Mouse (Mus musculus) MEL (cell line): ENCODE results near the gene Ppip5k2.
A peak's percentile ranks its signal among the peaks of the same experiment; 100 is the strongest.

ENCODE experiments used
- BHLHE40 ChIP-seq: IDR thresholded peaks from 2 replicates; pipeline ENCODE4 v1.6.1; 2012; ENCODE audit warnings: low read depth, mild to moderate bottlenecking, inconsistent platforms, low read length, improper control_type of control experiment, borderline replicate concordance
- CHD1 ChIP-seq: IDR thresholded peaks from 2 replicates; pipeline ENCODE4 v1.6.1; 2012; ENCODE audit warnings: low read depth, mild to moderate bottlenecking, inconsistent platforms, low read length, improper control_type of control experiment
- CTCF ChIP-seq, 3 experiments: IDR thresholded peaks in 2 of 3; conservative IDR thresholded peaks in 1 of 3; 2 replicates each; pipeline ENCODE4 v1.5.1; 2011 to 2012; ENCODE audit warnings: low read length in 3 of 3, low read depth in 2 of 3, mild to moderate bottlenecking in 2 of 3, improper control_type of control experiment in 1 of 3, inconsistent platforms in 1 of 3, mixed read lengths in 1 of 3, moderate library complexity in 1 of 3; ENCODE audit not compliant: control insufficient read depth in 1 of 3, insufficient read depth in 1 of 3, poor library complexity in 1 of 3, severe bottlenecking in 1 of 3
- EP300 ChIP-seq, 2 experiments: IDR thresholded peaks; 2 replicates each; pipeline ENCODE4 v1.6.1; 2011; ENCODE audit warnings: improper control_type of control experiment in 2 of 2, low read length in 2 of 2, low read depth in 1 of 2, mild to moderate bottlenecking in 1 of 2
- ETS1 ChIP-seq: IDR thresholded peaks from 2 replicates; pipeline ENCODE4 v1.6.1; 2012; ENCODE audit warnings: low read depth, mild to moderate bottlenecking, inconsistent platforms, low read length, improper control_type of control experiment, moderate library complexity
- MAZ ChIP-seq: IDR thresholded peaks from 2 replicates; pipeline ENCODE4 v1.6.1; 2012; ENCODE audit warnings: low read depth, mild to moderate bottlenecking, inconsistent platforms, low read length, improper control_type of control experiment
- POLR2A ChIP-seq, 2 experiments: IDR thresholded peaks; 2 replicates each; pipeline ENCODE4 v1.6.1; 2011 to 2012; ENCODE audit warnings: low read length in 2 of 2, mild to moderate bottlenecking in 2 of 2, control low read depth in 1 of 2, improper control_type of control experiment in 1 of 2, low read depth in 1 of 2, moderate library complexity in 1 of 2; ENCODE audit not compliant: control insufficient read depth in 1 of 2, insufficient read depth in 1 of 2, poor library complexity in 1 of 2
- POLR2AphosphoS2 ChIP-seq: IDR thresholded peaks from 2 replicates; pipeline ENCODE4 v1.6.1; 2011; ENCODE audit warnings: low read length, improper control_type of control experiment
- POLR2AphosphoS5 ChIP-seq: IDR thresholded peaks from 2 replicates; pipeline ENCODE4 v1.6.1; 2012; ENCODE audit warnings: low read depth, borderline replicate concordance, mild to moderate bottlenecking, inconsistent platforms, low read length, moderate library complexity, mixed read lengths
- SMC3 ChIP-seq: IDR thresholded peaks from 2 replicates; pipeline ENCODE4 v1.6.1; 2011; ENCODE audit warnings: low read depth, low read length, improper control_type of control experiment
- UBTF ChIP-seq: IDR thresholded peaks from 2 replicates; pipeline ENCODE4 v1.6.1; 2012; ENCODE audit warnings: low read depth, mild to moderate bottlenecking, inconsistent platforms, low read length, improper control_type of control experiment, moderate library complexity, borderline replicate concordance; ENCODE audit not compliant: insufficient read depth
- USF1 ChIP-seq: IDR thresholded peaks from 2 replicates; pipeline ENCODE4 v1.6.1; 2014; ENCODE audit warnings: low read depth, mild to moderate bottlenecking, inconsistent platforms, low read length, improper control_type of control experiment, moderate library complexity
- USF2 ChIP-seq, 2 experiments: IDR thresholded peaks; 2 replicates each; pipeline ENCODE4 v1.6.1; 2011 to 2012; ENCODE audit warnings: improper control_type of control experiment in 2 of 2, low read length in 2 of 2, borderline replicate concordance in 1 of 2, inconsistent platforms in 1 of 2, low read depth in 1 of 2, mild to moderate bottlenecking in 1 of 2; ENCODE audit not compliant: insufficient read depth in 1 of 2
- ZC3H11A ChIP-seq: IDR thresholded peaks from 2 replicates; pipeline ENCODE4 v1.6.1; 2012; ENCODE audit warnings: low read depth, mild to moderate bottlenecking, inconsistent platforms, low read length, improper control_type of control experiment

- TF ChIP-seq MAZ (no peak), POLR2A (IDR thresholded peaks at IDR 0.05; ENCODE audit: control insufficient read depth in 1 of 2, insufficient read depth in 1 of 2, low read depth in 1 of 2, low read length in 2 of 2, poor library complexity in 1 of 2) (no peak), USF1 (no peak), CTCF (IDR thresholded peaks at IDR 0.05 in 2 of 3, conservative IDR thresholded peaks at IDR 0.05 in 1 of 3; ENCODE audit: control insufficient read depth in 1 of 3, insufficient read depth in 1 of 3, low read depth in 2 of 3, low read length in 3 of 3, poor library complexity in 1 of 3, severe bottlenecking in 1 of 3) (no peak), POLR2AphosphoS5 (no peak), SMC3 (no peak), BHLHE40 (no peak), POLR2AphosphoS2 (no peak), ETS1 (no peak), ZC3H11A (no peak), UBTF (0 out of 2 replicates have a peak, but pooled peaks have one; percentile 69), CHD1 (no peak), USF2 (IDR thresholded peaks at IDR 0.05; ENCODE audit: borderline replicate concordance in 1 of 2, insufficient read depth in 1 of 2, low read depth in 1 of 2, low read length in 2 of 2) (no peak), EP300 (IDR thresholded peaks at IDR 0.05; ENCODE audit: low read depth in 1 of 2, low read length in 2 of 2) (0 out of 4 replicates have a peak, but pooled peaks have one; percentile 4 to 18)
Measured at GRCm38 (mm10) chr1:97768906-97769293, 1.3 kb downstream of the Ppip5k2 start.
